Mouse (Mus musculus) heart, embryonic 12.5 days (tissue): Measurements from ENCODE around the gene Sult2b1. TPM values are rescaled to one million over a fixed set of nuclear protein-coding genes. Genes with fewer than 3 reads are reported as not detected.

Experiments
- ATAC-seq: fragments of 200-750 bp; cut with Nextera tagmentation; 2 replicates; pipeline ENCODE4 v1.8.0; 2017; ENCODE audit warnings: moderate TSS enrichment, moderate library complexity; ENCODE audit not compliant: insufficient number of reproducible peaks, low FRiP score
- H3K27ac ChIP-seq: fragments of 300-500 bp; sonication (generic); 2 replicates; pipeline ENCODE4 v1.5.1; 2016; ENCODE audit warnings: mild to moderate bottlenecking, moderate library complexity; ENCODE audit not compliant: poor library complexity, severe bottlenecking
- H3K27me3 ChIP-seq: fragments of 300-500 bp; sonication (generic); replicated peaks from 2 replicates; pipeline ENCODE4 v1.6.1; 2016; ENCODE audit warnings: mild to moderate bottlenecking, moderate library complexity
- H3K36me3 ChIP-seq: fragments of 300-500 bp; sonication (generic); 2 replicates; pipeline ENCODE4 v1.6.1; 2016; ENCODE audit warnings: mild to moderate bottlenecking, moderate library complexity
- H3K4me1 ChIP-seq: fragments of 300-500 bp; sonication (generic); replicated peaks from 2 replicates; pipeline ENCODE4 v1.6.1; 2016; ENCODE audit warnings: mild to moderate bottlenecking
- H3K4me2 ChIP-seq: fragments of 300-500 bp; sonication (generic); 2 replicates; pipeline ENCODE4 v1.6.1; 2016; ENCODE audit warnings: mild to moderate bottlenecking, moderate library complexity
- H3K4me3 ChIP-seq: fragments of 300-500 bp; sonication (generic); 2 replicates; pipeline ENCODE4 v1.5.1; 2016; ENCODE audit warnings: mild to moderate bottlenecking
- H3K9ac ChIP-seq: fragments of 300-500 bp; sonication (generic); 2 replicates; pipeline ENCODE4 v1.6.1; 2016; ENCODE audit warnings: mild to moderate bottlenecking, moderate library complexity
- H3K9me3 ChIP-seq: fragments of 300-500 bp; sonication (generic); replicated peaks from 2 replicates; pipeline ENCODE4 v1.6.1; 2016; ENCODE audit warnings: mild to moderate bottlenecking, moderate library complexity
- WGBS: fragments of 180-500 bp; shearing (Covaris S2); methylation state at CpG from one replicate; pipeline ENCODE4 v1.1.7; 2016; 5-methylcytosine and 5-hydroxymethylcytosine counted together
- polyA plus RNA-seq: library from polyadenylated mRNA; unstranded; fragments of >200 nt; fragmentation: Nextera tagmentation; extraction: Ambion mirVana; gene quantifications from 2 replicates; pipeline ENCODE4 v1.2.1, GENCODE M21; 2016

Sult2b1 gene
- polyA plus RNA-seq, 1 experiment from 2014 or later, result 0.23 TPM

GRCm38 (mm10) chr7:45711316-45712021 lies 73.0 kb downstream of the Sult2b1 start:
- no peak overlapping the region for H3K27ac ChIP-seq
- no peak overlapping the region for H3K4me2 ChIP-seq
- H3K4me1 ChIP-seq, result peaks cover 52% of the 10 kb centered on the region
- no peaks in the 10 kb centered on the region for H3K27me3 ChIP-seq
- H3K36me3 ChIP-seq, result peaks cover 43% of the 10 kb centered on the region
- WGBS, result 88% methylated on average over 24 of the region's 24 CpGs
- no peak overlapping the region for H3K4me3 ChIP-seq
- no peak overlapping the region for H3K9ac ChIP-seq
- no peaks in the 10 kb centered on the region for H3K9me3 ChIP-seq
- ATAC-seq, result no peak

DNA sequence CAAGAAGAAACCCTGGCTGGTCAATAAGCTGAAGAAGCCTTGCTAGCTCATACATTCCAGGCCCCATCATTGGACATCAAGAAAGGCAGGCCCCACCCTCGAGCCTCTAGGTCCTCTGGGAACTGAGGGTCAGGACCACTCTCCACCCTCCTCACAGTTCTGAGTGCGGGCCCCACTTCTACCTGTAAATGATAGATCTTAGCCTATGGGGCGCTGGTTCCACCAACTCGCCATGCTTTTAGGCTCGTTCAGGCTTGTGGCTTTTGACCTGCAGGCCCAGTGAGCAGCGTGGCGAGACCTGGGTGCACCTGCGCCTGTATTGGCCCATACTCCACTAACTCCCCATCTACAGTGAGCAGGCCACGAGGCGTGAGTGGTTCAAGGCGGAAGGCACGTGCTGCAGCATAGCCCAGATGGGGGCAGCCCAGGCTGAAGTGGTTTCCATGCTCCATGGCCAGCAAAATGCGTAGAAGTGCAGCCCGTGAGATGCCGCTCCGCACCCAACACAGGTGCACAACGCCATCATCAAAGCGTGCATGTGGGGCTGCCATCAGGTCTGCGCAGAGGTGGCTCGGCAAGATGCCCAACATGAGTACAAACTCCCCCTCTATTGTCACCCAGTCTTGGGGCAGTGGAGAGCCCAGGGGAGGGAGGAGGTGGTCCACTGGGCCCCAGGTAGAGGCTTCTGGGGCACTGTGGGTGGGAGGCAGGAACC lies 73.8 kb downstream of the Sult2b1 start:
- H3K4me3 ChIP-seq, result no peak overlapping the region
- H3K4me1 ChIP-seq, result peaks cover 52% of the 10 kb centered on the region
- H3K4me2 ChIP-seq, result no peak overlapping the region
- 92% methylated on average over 20 of the region's 20 CpGs for WGBS
- peaks cover 43% of the 10 kb centered on the region for H3K36me3 ChIP-seq
- ATAC-seq, result no peak
- H3K27ac ChIP-seq, result no peak overlapping the region
- H3K27me3 ChIP-seq, result no peaks in the 10 kb centered on the region
- no peaks in the 10 kb centered on the region for H3K9me3 ChIP-seq
- H3K9ac ChIP-seq, result no peak overlapping the region

GRCm38 (mm10) chr7:45709677-45710355 lies 74.7 kb downstream of the Sult2b1 start:
- Histone ChIP-seq H3K27me3 (no peaks in the 10 kb centered on the region), H3K27ac (no peak overlapping the region), H3K9me3 (no peaks in the 10 kb centered on the region), H3K4me2 (no peak overlapping the region), H3K4me1 (peaks cover 53% of the 10 kb centered on the region), H3K9ac (no peak overlapping the region), H3K4me3 (no peak overlapping the region), H3K36me3 (peaks cover 43% of the 10 kb centered on the region)
- no peak for ATAC-seq
- WGBS, result 67% methylated on average over 14 of the region's 14 CpGs

DNA sequence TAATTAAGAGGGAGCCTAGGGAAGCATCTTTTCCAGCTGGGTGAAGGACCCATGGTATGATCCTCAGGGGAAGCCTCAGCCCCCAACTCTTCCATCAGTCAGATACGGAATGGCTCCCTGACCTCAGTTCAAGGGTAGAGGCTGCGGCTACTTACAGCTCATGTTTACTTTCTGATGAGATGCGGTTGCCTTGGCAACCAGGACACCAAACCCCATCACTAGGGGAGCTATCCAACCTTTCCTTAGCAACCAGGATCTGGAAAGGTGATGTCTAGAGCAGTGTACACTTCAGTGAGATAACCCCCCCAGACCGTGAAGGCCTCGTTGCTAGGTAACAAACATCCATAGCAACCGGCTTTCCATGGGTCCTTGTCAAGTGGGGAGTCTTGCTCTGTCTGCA lies 75.4 kb downstream of the Sult2b1 start:
- H3K9ac ChIP-seq, result no peak overlapping the region
- no peaks in the 10 kb centered on the region for H3K9me3 ChIP-seq
- H3K27ac ChIP-seq, result no peak overlapping the region
- no peak overlapping the region for H3K4me2 ChIP-seq
- ATAC-seq, result no peak
- WGBS, result 45% methylated on average over 6 of the region's 6 CpGs
- H3K36me3 ChIP-seq, result peaks cover 43% of the 10 kb centered on the region
- H3K4me3 ChIP-seq, result no peak overlapping the region
- peaks cover 46% of the 10 kb centered on the region for H3K4me1 ChIP-seq
- no peaks in the 10 kb centered on the region for H3K27me3 ChIP-seq

- Histone ChIP-seq H3K9ac (peak overlapping the region; percentile 33), H3K9me3 (no peaks in the 10 kb centered on the region), H3K27ac (no peak overlapping the region), H3K36me3 (peaks cover 38% of the 10 kb centered on the region), H3K4me2 (peak overlapping the region; percentile 95), H3K4me3 (peak overlapping the region; percentile 69; the same call in 1 of the 2 replicates), H3K27me3 (no peaks in the 10 kb centered on the region), H3K4me1 (peaks cover 52% of the 10 kb centered on the region)
- no peak for ATAC-seq
- WGBS, result 47% methylated on average over 13 of the region's 13 CpGs
Observed at GRCm38 (mm10) chr7:45708221-45708761, 76.2 kb downstream of the Sult2b1 start.

- under 1% methylated on average over 27 of the region's 27 CpGs for WGBS
- Histone ChIP-seq H3K27me3 (no peaks in the 10 kb centered on the region), H3K9ac (peak overlapping the region; percentile 33), H3K4me1 (peaks cover 52% of the 10 kb centered on the region), H3K9me3 (no peaks in the 10 kb centered on the region), H3K4me3 (peak overlapping the region; percentile 69), H3K4me2 (peak overlapping the region; percentile 95), H3K27ac (peak overlapping the region; percentile 84), H3K36me3 (peaks cover 30% of the 10 kb centered on the region)
- ATAC-seq, result peak; percentile 48
Observed at GRCm38 (mm10) chr7:45707375-45707967, 77.0 kb downstream of the Sult2b1 start.

- ATAC-seq, result peak; percentile 49
- Histone ChIP-seq H3K4me1 (peaks cover 51% of the 10 kb centered on the region), H3K4me2 (peak overlapping the region; percentile 95), H3K9me3 (no peaks in the 10 kb centered on the region), H3K27ac (peak overlapping the region; percentile 87), H3K27me3 (no peaks in the 10 kb centered on the region), H3K4me3 (peak overlapping the region; percentile 69), H3K9ac (peak overlapping the region; percentile 91), H3K36me3 (peaks cover 23% of the 10 kb centered on the region)
- WGBS, result 1% methylated on average over 45 of the region's 45 CpGs
Observed at GRCm38 (mm10) chr7:45706721-45707241, 77.7 kb downstream of the Sult2b1 start.

DNA sequence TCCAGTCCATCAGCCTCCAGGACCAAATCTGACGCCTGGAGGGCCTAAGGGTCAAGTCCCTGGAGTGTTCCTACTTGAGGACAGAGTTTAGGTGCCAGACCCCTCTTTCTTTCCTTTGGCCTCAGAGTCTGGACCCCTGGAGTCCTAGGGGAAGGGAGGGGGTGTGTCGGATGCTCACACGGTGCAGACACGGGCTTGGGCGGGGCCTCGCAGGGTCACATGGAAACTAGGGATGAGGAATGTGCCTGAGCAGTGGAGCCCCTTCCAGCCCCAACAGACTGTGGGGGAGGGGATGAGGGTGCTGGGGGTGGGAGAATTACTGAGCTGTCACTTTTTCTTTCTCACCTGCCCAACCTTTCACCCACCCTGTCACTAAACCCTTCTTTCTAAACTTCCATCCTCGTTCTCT lies 78.6 kb downstream of the Sult2b1 start:
- H3K27me3 ChIP-seq, result peaks cover 6% of the 10 kb centered on the region; the same call in 1 of the 2 replicates
- no peak for ATAC-seq
- peak overlapping the region; percentile 95 for H3K4me2 ChIP-seq
- peaks cover 56% of the 10 kb centered on the region for H3K4me1 ChIP-seq
- peak overlapping the region; percentile 69 for H3K4me3 ChIP-seq
- H3K9me3 ChIP-seq, result no peaks in the 10 kb centered on the region
- peak overlapping the region; percentile 87 for H3K27ac ChIP-seq
- H3K9ac ChIP-seq, result peak overlapping the region; percentile 91
- peaks cover 14% of the 10 kb centered on the region for H3K36me3 ChIP-seq
- WGBS, result 1% methylated on average over 7 of the region's 7 CpGs

- under 1% methylated on average over 21 of the region's 21 CpGs for WGBS
- Histone ChIP-seq H3K27ac (peak overlapping the region; percentile 87), H3K4me1 (peaks cover 58% of the 10 kb centered on the region), H3K4me3 (peak overlapping the region; percentile 69), H3K36me3 (peaks cover 10% of the 10 kb centered on the region), H3K4me2 (peak overlapping the region; percentile 95), H3K27me3 (peaks cover 9% of the 10 kb centered on the region), H3K9ac (peak overlapping the region; percentile 91), H3K9me3 (no peaks in the 10 kb centered on the region)
- ATAC-seq, result no peak
Observed at GRCm38 (mm10) chr7:45705443-45705864, 79.0 kb downstream of the Sult2b1 start.

DNA sequence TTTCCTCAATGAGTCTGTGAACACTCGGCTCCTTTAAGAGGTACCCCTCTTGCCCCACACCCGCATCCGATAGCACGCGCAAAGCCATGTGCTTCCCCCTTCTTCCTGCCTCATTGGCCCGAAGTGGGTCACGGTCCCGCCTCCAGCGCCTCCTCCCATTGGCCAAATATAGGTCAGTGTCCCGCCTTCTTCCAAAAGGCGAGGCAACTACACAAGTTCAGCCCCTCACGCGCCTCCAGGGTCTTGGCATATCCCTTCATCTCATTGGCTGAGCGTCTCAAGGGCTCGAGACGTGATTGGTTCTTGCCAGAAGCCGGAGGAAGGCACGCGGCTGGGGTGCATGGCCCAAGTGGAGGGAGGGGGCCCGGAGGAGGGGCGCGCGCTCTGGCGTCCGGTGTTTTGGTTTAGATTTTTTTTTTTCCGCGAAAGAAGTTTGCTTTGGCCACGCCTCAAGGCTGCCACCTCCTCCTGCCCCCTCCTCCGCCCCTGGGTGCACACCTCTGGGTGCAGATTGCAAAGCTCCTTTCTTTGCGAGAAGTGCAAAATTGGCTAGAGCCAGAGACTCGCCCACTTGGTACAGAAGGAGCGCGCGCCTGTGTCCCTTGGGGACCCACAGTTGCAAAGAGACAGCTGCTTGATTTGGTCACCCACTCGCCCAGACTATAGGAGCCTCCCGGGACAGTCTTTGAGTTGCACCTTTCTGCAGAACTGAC lies 79.6 kb downstream of the Sult2b1 start, which contains the start of gene Dbp:
Dbp (plus strand) TSS at position 359 of the 713 bp plus-strand sequence.
- H3K4me3 ChIP-seq, result peak within 1 kb of the TSS; percentile 69
- peaks cover 4% of the 10 kb centered on the region for H3K36me3 ChIP-seq
- H3K27me3 ChIP-seq, result peaks cover 15% of the 10 kb centered on the region
- H3K4me2 ChIP-seq, result peak within 1 kb of the TSS; percentile 95
- peaks cover 64% of the 10 kb centered on the region for H3K4me1 ChIP-seq
- WGBS, result under 1% methylated on average over 36 of the region's 36 CpGs
- peak; percentile 91 for ATAC-seq
- H3K27ac ChIP-seq, result peak within 1 kb of the TSS; percentile 87
- peak within 1 kb of the TSS; percentile 91 for H3K9ac ChIP-seq
- no peaks in the 10 kb centered on the region for H3K9me3 ChIP-seq
